Mouse (Mus musculus): Measurements from ENCODE around the gene Tmbim1.

DNA sequence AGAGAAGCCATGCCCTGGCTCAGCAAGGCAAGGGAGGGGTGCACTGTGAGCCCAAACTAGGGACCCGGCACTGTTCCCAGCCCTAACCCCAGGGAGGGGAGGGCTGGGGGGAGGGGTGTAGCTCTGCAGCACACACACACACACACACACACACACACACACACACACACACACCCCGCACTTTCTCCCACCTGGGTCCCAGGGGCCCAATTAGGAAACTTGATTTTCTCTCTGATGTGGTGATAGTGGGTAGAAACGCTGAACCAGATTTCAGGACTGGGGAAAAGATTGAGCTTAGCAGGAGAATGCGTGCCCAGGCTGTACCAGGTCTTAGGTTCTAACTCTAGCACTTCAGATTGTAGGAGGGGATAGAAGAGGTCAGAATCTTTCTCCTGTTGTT lies 33.2 kb upstream of the Tmbim1 start:
- TF ChIP-seq CTCF (IDR thresholded peaks at IDR 0.05; ENCODE audit: low read depth) (no peak), EP300 (IDR thresholded peaks at IDR 0.05; ENCODE audit: low read depth) (no peak)

All from liver, postnatal 0 days (tissue).